Mouse (Mus musculus) brain, embryonic 14.5 days (tissue): ENCODE measurements around the gene Ppp2r2c. TPM values are rescaled to one million over a fixed set of nuclear protein-coding genes. Genes with fewer than 3 reads are reported as not detected.

ENCODE experiments used
- DNase-seq: peaks from one replicate; pipeline ENCODE4 v3.0.0-alpha.2; 2011; ENCODE audit warnings: low read depth
- CTCF ChIP-seq: fragments of 200-500 bp; IDR thresholded peaks from 2 replicates; pipeline ENCODE4 v1.5.1; 2012; ENCODE audit warnings: inconsistent platforms, mild to moderate bottlenecking, moderate library complexity, borderline replicate concordance; ENCODE audit not compliant: insufficient read depth, insufficient read length; ENCODE audit errors: extremely low read depth
- POLR2A ChIP-seq: fragments of 200-500 bp; IDR thresholded peaks from 2 replicates; pipeline ENCODE4 v1.6.1; 2012; ENCODE audit warnings: mild to moderate bottlenecking, inconsistent platforms, borderline replicate concordance; ENCODE audit not compliant: poor library complexity, insufficient read depth, insufficient read length, severe bottlenecking; ENCODE audit errors: extremely low read depth
- polyA plus RNA-seq: library from polyadenylated mRNA; depleted of rRNA; stranded (reverse); fragments of >200 nt; gene quantifications from 2 replicates; pipeline ENCODE4 v1.2.3, GENCODE M21; 2012

Ppp2r2c gene
- polyA plus RNA-seq, 1 experiment: 66.7 TPM

DNA sequence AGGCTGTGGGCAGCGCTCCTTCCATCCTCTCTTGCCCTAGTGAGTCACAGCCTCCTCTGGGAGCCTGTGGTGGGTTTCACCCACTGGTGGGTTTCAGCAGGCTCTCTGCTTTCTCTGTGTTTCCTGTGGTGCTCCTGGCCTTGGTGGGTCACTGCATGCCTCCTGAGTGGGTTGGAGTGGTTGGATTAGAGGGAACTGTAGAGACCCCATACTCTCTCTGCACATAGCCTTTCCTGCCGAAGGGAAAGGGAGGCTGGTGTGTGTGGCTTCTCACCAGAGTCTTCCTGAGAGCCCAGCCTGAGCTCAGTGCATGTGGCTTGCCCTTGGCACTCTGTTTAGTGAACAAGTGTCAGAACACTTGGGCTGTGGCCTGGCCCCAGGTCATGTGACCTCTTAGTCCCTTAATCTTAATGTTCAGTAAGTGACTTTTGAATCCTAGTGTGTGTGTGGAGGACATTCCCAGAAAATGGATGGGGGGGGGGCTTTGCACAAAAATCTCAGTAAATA, 21.1 kb downstream of the Ppp2r2c start:
- DNase-seq: no peak

GRCm38 (mm10) chr5:36890794-36891193, 22.5 kb downstream of the Ppp2r2c start:
- no peak for TF ChIP-seq POLR2A
- no peak for TF ChIP-seq CTCF

More for the DNA sequence above, 21.1 kb downstream of the Ppp2r2c start:
- TF ChIP-seq POLR2A: no peak
- no peak for TF ChIP-seq CTCF

DNA sequence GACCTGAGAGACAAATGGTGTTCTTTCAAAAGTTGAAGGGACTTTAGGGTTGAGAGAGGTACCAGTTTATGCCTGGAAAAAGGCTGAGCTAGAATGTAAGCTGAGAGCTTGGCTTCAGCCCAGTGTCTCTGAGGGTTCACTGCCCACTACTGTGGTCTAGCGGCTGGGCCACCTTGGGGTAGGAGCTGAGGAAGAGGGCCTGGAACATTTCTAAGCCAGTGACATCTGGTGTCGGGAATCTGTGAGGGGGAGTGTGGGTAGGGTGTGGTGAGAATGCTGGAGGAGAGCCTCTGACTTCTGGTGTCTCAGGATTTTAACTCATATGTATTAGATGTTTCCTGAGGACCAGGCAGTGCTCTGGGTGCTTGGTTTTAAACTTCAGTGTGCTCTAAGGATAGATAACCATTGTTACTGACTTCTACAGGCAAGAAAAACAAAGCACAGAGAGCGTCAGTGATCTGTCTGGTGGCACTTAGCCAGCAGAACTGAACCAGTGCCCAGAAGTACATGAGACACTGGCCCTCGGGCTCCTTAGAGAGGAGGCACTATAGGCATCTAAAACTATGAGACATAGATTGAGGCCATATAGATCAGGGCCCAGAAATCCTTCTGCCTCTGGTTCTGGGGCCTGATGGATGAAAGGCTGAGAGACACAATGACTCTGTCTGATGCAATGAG, 23.6 kb downstream of the Ppp2r2c start:
- no peak for TF ChIP-seq POLR2A
- no peak for TF ChIP-seq CTCF
- no peak for DNase-seq

More at GRCm38 (mm10) chr5:36890794-36891193, 22.5 kb downstream of the Ppp2r2c start:
- DNase-seq: peak; percentile 88

DNA sequence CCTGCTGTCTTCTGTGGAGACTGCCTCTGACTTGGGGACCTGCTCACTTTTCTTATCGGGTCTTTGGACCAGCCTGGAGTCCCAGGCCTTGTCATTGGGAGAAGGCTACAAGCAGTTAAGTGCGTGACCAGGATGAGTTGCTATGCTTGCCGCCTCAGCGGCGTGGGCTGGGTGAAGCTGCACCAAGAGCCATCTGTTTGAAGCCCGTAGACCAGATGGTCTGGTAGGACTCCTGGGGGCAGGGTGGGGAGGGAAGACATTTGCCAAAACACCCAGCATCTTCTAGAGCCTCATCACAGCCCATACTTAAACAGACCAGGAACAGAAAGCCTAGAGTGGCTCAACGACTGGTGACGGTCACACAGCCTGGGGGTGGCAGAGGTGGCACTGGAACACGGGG, 24.9 kb downstream of the Ppp2r2c start:
- TF ChIP-seq CTCF: no peak
- no peak for TF ChIP-seq POLR2A
- DNase-seq: peak; percentile 26

DNA sequence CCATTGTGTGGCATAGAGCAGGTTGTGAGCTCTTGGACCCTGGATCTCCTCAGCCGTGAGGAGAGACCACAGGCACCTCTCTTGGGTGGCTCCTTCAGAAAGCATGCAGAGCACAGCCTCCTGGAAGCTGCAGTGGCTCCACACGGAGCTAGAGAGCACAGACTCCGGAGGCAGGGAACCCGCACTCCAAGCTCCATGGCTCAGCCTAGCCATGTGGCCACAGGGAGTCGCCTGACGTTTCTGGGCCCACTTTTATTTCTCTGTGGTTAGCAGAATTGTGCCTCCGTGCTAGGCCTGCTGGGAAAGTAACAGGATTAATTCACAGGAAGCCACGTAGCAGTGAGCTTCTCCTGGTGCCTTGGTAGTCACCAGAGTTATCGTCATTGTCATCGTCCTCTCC, 25.8 kb downstream of the Ppp2r2c start:
- TF ChIP-seq POLR2A (no peak), CTCF (no peak)

DNA sequence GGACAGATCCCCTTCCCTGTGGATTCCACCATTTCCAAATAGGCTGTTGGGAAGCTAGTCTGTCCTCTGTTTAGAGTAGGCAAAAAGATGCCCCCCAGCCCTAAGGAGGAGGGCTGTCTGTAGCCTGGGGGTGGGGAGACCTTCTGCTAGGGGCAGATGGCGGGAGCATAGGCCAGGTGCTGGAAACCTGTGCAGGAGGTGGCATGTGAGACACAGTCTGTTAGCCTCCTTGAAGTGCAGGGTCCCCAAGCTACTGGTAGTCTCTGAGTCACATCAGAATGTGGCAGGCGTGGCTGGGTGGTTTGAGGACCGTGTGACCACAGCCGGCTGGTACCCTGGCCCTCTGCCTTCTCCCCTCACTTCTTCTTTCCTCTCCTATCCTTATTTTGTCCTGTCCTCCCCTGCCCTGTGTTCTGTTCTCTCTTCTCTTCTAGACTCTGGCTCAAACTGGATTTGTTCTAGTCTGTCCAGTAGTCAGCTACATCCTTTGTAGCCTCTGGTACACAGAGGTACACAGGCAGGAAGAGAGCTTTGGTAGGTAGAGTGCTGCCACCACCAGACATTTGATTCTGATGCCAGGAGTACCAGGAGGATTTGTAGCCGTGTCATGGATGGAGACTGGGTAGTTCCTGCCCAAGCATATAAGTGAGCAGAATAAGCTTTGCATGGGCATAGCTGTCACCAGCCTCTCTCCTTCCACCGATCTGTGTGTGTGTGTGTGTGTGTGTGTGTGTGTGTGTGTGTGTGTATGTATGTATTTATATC, 26.5 kb downstream of the Ppp2r2c start:
- TF ChIP-seq POLR2A (no peak), CTCF (no peak)
- DNase-seq: no peak

More for the DNA sequence above, 25.8 kb downstream of the Ppp2r2c start:
- DNase-seq: no peak

GRCm38 (mm10) chr5:36895621-36896573, 27.6 kb downstream of the Ppp2r2c start:
- DNase-seq: no peak

GRCm38 (mm10) chr5:36897999-36898398, 29.7 kb downstream of the Ppp2r2c start:
- TF ChIP-seq POLR2A: no peak
- no peak for TF ChIP-seq CTCF

More at GRCm38 (mm10) chr5:36895621-36896573, 27.6 kb downstream of the Ppp2r2c start:
- TF ChIP-seq POLR2A (no peak), CTCF (no peak)

DNA sequence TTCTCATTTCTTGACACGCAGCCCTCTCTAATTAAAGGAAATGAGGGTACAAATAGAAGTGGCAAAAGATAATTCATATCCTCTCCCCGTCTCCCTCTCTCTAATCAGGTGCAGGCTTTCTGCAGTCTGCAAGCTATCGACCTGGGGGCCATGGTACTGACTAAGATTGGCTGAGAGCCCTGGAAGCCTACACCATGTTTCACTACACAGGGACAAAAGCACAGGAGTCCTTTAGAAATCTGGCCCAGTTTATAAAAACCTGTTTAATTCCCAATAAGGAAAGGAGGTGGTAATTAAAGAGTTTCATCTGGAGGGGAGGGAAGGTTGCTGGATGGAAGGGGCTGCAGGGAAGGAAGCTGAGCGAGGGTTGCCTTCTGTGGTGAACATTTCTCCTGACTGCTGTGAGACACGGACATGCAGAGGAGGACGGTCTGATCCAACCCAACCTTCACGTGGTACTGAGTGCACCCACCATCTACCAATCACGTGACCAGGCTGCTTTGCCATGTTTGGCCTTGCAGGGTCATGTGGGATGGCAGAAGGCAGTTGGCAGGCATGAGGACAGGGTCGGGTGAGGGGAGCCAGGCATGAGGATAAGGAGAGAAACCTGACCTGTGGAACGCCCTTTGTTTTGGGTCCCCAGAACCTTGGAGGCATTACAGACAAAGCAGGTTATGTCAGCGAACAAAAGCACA, 30.2 kb downstream of the Ppp2r2c start:
- TF ChIP-seq CTCF: no peak
- no peak for TF ChIP-seq POLR2A

More at GRCm38 (mm10) chr5:36897999-36898398, 29.7 kb downstream of the Ppp2r2c start:
- no peak for DNase-seq

DNA sequence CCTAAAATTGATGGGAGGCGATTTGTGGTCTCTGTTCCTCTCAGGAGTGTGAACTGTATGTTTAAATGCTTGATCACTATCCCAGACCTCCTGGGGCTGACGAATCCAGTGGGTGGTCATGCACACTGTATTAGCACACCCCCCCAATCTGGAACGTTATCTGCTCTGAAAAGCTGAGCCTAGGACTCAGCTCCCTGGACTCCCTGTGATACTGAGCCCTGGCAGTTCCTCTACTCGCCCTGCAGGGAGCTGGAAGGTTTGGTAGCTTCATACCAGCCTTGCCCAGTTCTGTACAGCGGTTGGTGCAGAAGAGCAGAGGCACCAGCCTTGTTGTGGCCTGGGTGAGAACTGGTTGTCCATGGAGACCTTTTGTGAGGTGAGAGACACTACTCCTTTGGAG, 31.1 kb downstream of the Ppp2r2c start:
- DNase-seq: no peak
- TF ChIP-seq CTCF (no peak), POLR2A (no peak)

More for the DNA sequence above, 30.2 kb downstream of the Ppp2r2c start:
- peak; percentile 73 for DNase-seq

GRCm38 (mm10) chr5:36900189-36900619, 31.9 kb downstream of the Ppp2r2c start:
- peak; percentile 73 for DNase-seq
- no peak for TF ChIP-seq CTCF
- TF ChIP-seq POLR2A: no peak
